Mouse (Mus musculus) CH12.LX (cell line): ENCODE results near the gene Krt24.

ENCODE experiments used
- ETS1 ChIP-seq: conservative IDR thresholded peaks from 2 replicates; pipeline ENCODE4 v1.6.1; 2012; ENCODE audit warnings: low read depth, mild to moderate bottlenecking, inconsistent platforms, low read length, improper control_type of control experiment, moderate library complexity
- MAX ChIP-seq: IDR thresholded peaks from 2 replicates; pipeline ENCODE4 v1.6.1; 2011; ENCODE audit warnings: low read length, improper control_type of control experiment
- TBP ChIP-seq: conservative IDR thresholded peaks from 2 replicates; pipeline ENCODE4 v1.6.1; 2011; ENCODE audit warnings: low read depth, low read length, improper control_type of control experiment

DNA sequence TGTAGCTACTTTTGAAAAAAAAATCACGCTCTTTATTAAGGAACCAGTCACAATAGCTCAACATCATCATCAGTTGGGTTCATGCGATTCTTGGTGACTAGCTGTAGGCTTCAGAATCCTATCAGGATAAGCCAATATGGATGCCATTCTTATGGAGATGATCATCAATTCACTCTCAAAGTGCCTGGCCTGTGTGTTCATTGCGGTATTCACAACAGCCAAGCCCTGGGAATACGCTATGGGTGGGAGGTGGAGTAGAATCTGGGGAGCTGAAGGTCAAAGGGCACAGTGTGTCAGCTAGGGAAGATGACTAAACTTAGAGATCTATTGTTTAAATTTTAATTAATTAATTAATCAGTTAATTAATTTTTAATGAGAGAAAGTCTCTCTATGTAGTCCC, 37.1 kb downstream of the Krt24 start:
- TF ChIP-seq ETS1 (no peak), MAX (no peak), TBP (no peak)
